Mouse (Mus musculus) spleen, postnatal 36 days (tissue): Measurements from ENCODE around the gene Herpud1.

Experiments used
- DNase-seq, 2 experiments: peaks; one replicate each; pipeline ENCODE4 v3.0.0; 2022; ENCODE audit warnings: low spot score in 2 of 2, mixed read lengths in 1 of 2

The Herpud1 gene

GRCm38 (mm10) chr8:94408443-94409080 lies 22.3 kb downstream of the Herpud1 start:
- DNase-seq, result peak in 1 of 2 experiments; percentile 16

GRCm38 (mm10) chr8:94409523-94409922 lies 23.3 kb downstream of the Herpud1 start:
- DNase-seq, result no peak

- DNase-seq, result no peak
Observed at GRCm38 (mm10) chr8:94412518-94412917, 26.3 kb downstream of the Herpud1 start.

DNA sequence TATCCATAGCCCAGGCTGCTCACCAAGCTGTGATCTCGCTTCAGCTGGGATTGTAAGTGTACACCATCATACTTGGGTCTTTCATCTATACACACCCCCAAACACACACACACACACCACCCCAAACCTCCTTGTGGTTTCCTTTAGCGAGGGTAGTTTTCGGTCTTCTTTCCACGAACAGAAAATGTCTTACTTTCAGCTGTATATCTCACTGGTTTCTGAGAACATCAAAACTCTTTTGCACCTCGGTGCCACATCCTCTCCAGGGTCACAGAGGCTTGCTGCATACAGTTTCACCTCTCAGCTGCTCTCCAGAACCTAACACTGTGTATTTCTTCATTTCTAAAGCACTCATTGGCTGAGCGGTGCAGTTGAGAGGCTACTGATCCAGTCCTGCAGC lies 27.3 kb downstream of the Herpud1 start:
- DNase-seq, result peak; percentile 49 to 54

DNA sequence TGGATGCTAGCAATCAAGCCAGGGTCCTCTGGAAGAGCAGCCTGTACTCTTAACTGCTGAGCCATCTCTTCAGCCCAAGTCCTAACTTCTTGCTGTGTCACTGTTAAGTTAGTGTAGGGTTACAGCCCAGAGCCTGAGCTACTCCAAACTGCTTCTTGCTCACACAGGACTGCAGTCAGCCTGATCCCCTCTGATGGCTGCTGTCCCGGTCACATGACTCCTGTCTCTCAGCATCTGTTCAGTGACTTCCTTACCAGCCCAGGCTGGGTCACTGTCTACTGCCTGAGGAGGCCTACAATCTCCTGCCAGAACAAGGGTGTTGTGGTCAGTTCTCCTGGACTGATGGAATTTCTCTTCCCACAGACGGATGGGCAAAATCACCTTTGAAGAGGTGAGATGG lies 29.0 kb downstream of the Herpud1 start:
- no peak for DNase-seq

DNA sequence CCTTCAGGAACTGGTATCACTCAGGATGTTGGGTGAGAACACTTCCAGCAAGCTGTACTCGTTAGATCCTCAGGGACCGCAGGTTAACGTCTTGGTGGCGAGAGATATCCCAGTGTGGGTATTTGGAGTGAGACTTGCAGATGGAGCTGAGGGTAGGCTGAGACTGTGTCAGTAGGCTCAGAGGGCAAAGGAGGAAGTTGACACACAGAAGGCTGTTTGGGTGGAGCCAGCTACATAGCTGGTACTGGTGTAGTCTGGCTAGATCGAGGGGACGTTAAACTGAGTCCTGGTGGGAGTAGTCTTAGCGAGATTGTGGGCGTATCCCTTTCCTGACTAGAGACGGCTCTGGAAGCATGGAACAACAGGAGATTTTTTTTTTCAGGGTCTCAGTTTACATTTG lies 31.8 kb downstream of the Herpud1 start:
- peak in 1 of 2 experiments; percentile 41 for DNase-seq

- no peak for DNase-seq
Observed at GRCm38 (mm10) chr8:94422270-94422669, 36.0 kb downstream of the Herpud1 start.

GRCm38 (mm10) chr8:94427953-94428352 lies 41.7 kb downstream of the Herpud1 start:
- no peak for DNase-seq

- DNase-seq, result no peak
Observed at GRCm38 (mm10) chr8:94428420-94428819, 42.2 kb downstream of the Herpud1 start.

GRCm38 (mm10) chr8:94429376-94429775 lies 43.1 kb downstream of the Herpud1 start:
- DNase-seq, result no peak

DNA sequence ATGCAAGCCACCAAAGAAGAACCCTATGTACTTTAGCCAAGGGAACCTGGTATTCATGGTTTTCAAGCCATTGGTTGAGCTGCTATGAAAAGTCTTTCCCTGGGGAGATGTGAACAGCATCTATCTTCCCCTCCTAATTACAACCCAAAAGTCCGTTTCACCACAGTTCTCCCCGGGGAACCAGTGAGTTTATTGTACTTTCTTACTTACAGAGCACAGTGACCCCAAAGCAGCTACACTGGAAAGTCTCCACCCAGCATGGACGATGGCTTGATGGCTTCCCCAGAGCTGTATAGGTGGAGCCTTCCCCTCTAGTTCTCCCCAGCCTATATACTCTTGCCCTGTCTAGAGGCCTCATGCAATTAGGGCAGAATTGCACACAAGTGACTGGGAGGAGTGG lies 46.0 kb downstream of the Herpud1 start:
- peak; percentile 15 to 35 for DNase-seq

DNA sequence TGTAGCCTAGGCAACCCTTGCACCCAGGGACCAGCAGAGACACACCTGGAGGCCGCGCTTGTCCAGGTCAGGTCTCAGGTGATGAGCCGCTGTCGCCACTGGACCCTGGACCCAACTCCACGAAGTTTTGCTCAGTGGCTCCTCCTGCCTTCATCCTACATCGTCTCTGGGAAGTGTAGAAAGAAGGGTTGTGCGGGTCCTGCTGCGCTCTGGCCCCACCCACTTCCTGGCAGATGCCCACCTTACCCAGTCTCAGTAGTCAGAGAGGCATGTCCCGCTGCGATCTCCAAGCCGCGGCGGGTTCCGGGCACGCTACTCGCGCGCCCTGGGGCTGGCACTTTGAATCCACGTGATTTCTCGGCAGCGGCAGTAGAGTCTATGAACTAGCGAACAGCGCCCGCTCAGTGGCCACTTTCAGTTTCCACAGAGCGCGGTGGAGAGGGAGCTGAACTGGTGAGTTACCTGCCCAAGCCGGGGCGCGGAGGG lies 47.8 kb downstream of the Herpud1 start, which contains the start of gene Nlrc5:
TSS of gene Nlrc5 (plus strand) at position 376 of the 486 bp plus-strand sequence.
- peak; percentile 88 to 89 for DNase-seq

- no peak for DNase-seq
Observed at GRCm38 (mm10) chr8:94434958-94435357, 48.7 kb downstream of the Herpud1 start.

- DNase-seq, result no peak
Observed at GRCm38 (mm10) chr8:94435397-94436111, 49.3 kb downstream of the Herpud1 start.

DNA sequence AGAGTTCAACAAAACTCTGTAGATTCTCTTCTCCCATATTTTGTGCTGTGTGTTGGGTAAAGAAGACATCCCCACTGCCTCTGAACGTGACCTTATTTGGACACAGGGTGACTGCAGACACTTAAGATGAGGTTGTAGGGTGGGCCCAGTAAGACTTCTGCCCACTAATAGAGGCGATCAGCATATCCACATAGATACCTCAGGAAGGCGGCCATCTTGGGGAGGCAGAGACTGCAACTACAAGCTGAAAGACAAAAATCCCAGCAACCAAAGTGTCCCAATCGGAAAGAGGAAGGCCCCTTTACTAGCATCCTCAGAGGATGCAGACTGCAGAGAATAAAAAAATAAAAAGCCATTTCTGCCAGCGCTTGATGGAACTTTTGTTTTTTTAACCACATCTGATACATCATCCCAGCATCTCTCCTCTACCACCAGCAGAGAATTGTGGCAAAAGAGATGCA lies 49.9 kb downstream of the Herpud1 start:
- no peak for DNase-seq

DNA sequence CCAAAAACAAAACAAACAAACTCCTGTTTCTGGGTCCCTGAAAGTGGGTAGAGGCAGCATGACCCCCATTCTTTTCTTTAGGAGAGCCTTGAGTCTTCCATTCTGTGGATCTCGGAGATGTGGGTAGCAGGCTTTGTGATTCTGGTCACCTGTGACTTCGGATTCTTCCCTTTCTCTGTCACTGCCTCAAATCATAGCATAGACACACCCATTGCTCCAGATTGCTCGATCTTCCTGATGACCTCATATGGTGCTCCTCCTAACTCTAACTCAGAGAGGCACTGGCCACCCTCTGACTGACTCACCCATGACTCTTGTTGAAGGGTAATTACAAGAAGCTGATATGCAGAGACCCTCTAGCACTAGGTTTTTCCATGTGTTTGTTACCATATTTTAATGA lies 50.7 kb downstream of the Herpud1 start:
- no peak for DNase-seq

DNA sequence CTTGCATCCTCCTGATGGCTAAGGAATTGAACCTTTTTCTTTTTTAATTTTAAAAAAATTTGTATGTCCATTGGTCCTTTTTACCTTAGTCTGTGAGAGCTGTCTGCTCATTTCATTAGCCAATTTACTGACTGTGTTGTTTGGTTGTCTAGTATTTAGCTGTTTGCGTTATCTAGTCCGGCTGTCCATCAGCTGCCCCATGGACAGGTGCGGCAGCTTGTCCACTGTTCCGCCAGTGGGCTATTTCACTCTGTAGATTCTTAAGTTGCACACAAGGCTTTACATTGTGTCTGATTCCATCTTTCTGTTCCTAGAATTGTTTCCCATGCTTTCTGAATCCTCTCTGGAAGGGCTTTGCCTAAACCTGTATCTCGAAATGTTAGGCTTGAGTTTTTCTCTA lies 52.4 kb downstream of the Herpud1 start:
- DNase-seq, result no peak

GRCm38 (mm10) chr8:94439691-94440090 lies 53.5 kb downstream of the Herpud1 start:
- no peak for DNase-seq

GRCm38 (mm10) chr8:94440389-94440788 lies 54.2 kb downstream of the Herpud1 start:
- DNase-seq, result no peak

- DNase-seq, result no peak
Observed at GRCm38 (mm10) chr8:94441686-94442085, 55.4 kb downstream of the Herpud1 start.

- peak; percentile 18 to 39 for DNase-seq
Observed at GRCm38 (mm10) chr8:94443153-94443552, 56.9 kb downstream of the Herpud1 start.

GRCm38 (mm10) chr8:94444480-94444879 lies 58.2 kb downstream of the Herpud1 start:
- no peak for DNase-seq
